Mouse (Mus musculus): ENCODE results near the gene Usp54.
"Not testable (repeated sequence)": the region's sequence is repeated elsewhere in the genome, so short reads cannot be mapped to it uniquely, and the experiment has no call there.

Gene Usp54

GRCm38 (mm10) chr14:20607396-20608126 is 33.3 kb downstream of the Usp54 start:
- DNase-seq = no peak

GRCm38 (mm10) chr14:20601287-20601686 is 39.6 kb downstream of the Usp54 start:
- DNase-seq = no peak

- no peak for DNase-seq
Observed at GRCm38 (mm10) chr14:20600203-20600602, 40.7 kb downstream of the Usp54 start.

GRCm38 (mm10) chr14:20599542-20599941 is 41.3 kb downstream of the Usp54 start:
- DNase-seq = no peak

GRCm38 (mm10) chr14:20595781-20596180 is 45.1 kb downstream of the Usp54 start:
- DNase-seq = peak; percentile 84

GRCm38 (mm10) chr14:20587458-20587857 is 53.4 kb downstream of the Usp54 start:
- DNase-seq = no peak

GRCm38 (mm10) chr14:20578822-20579407 is 61.9 kb downstream of the Usp54 start:
- DNase-seq = no peak

- DNase-seq = peak; percentile 64
Observed at GRCm38 (mm10) chr14:20576179-20576578, 64.7 kb downstream of the Usp54 start.

GRCm38 (mm10) chr14:20573196-20573595 is 67.7 kb downstream of the Usp54 start:
- DNase-seq = not testable (repeated sequence)

GRCm38 (mm10) chr14:20565256-20566021 is 75.4 kb downstream of the Usp54 start:
- no peak for DNase-seq

GRCm38 (mm10) chr14:20564692-20565091 is 76.2 kb downstream of the Usp54 start:
- DNase-seq = no peak

- no peak for DNase-seq
Observed at GRCm38 (mm10) chr14:20561897-20562296, 79.0 kb downstream of the Usp54 start.

GRCm38 (mm10) chr14:20550136-20550535 is 90.7 kb downstream of the Usp54 start:
- DNase-seq = no peak

- DNase-seq = peak; percentile 81
Observed at GRCm38 (mm10) chr14:20546415-20546814, 94.4 kb downstream of the Usp54 start, which contains the start of gene Ppp3cb. Gene Ppp3cb, minus strand, starts transcription at chr14:20546573.

- DNase-seq = peak; percentile 84
Observed at GRCm38 (mm10) chr14:20545529-20546331, 95.1 kb downstream of the Usp54 start.

GRCm38 (mm10) chr14:20544467-20545411 is 96.1 kb downstream of the Usp54 start:
- no peak for DNase-seq

- DNase-seq = no peak
Observed at GRCm38 (mm10) chr14:20529643-20530042, 111.2 kb downstream of the Usp54 start.

- no peak for DNase-seq
Observed at GRCm38 (mm10) chr14:20520179-20520578, 120.7 kb downstream of the Usp54 start.

- no peak for DNase-seq
Observed at GRCm38 (mm10) chr14:20508424-20508823, 132.4 kb downstream of the Usp54 start.

GRCm38 (mm10) chr14:20502966-20503365 is 137.9 kb downstream of the Usp54 start:
- DNase-seq = no peak

GRCm38 (mm10) chr14:20499982-20500381 is 140.9 kb downstream of the Usp54 start:
- DNase-seq = no peak
